Mouse (Mus musculus): ENCODE results near the gene Slc25a23. TPM values are rescaled to one million over a fixed set of nuclear protein-coding genes. Genes with fewer than 3 reads are reported as not detected.

The Slc25a23 gene
- polyA plus RNA-seq (2015; fragmentation: Nextera tagmentation; extraction: Ambion mirVana), result 43.1 and 45.0 TPM in 2 replicates

- Histone ChIP-seq H3K4me3 (peak within 1 kb of the TSS; percentile 94), H3K4me2 (peak within 1 kb of the TSS; percentile 72), H3K4me1 (replicated peaks) (peaks cover 32% of the 10 kb centered on the region), H3K27ac (replicated peaks) (peak within 1 kb of the TSS; percentile 91), H3K9ac (peak within 1 kb of the TSS; percentile 86), H3K27me3 (peaks cover 25% of the 10 kb centered on the region), H3K9me3 (no peaks in the 10 kb centered on the region), H3K36me3 (peaks cover 8% of the 10 kb centered on the region)
- WGBS, result under 1% methylated on average over 32 of the region's 45 CpGs
- ATAC-seq (ENCODE audit: low FRiP score, low read depth), result peak; percentile 77
These were observed at the start of gene Slc25a23 for GRCm38 (mm10) chr17:57059486-57059977. Slc25a23 (minus strand) TSS chr17:57059863.

- WGBS, result 70% methylated on average over 5 of the region's 5 CpGs
- Histone ChIP-seq H3K4me3 (no peak overlapping the region), H3K4me1 (replicated peaks) (peaks cover 14% of the 10 kb centered on the region), H3K4me2 (no peak overlapping the region), H3K36me3 (no peaks in the 10 kb centered on the region), H3K9ac (no peak overlapping the region), H3K27me3 (no peaks in the 10 kb centered on the region), H3K9me3 (no peaks in the 10 kb centered on the region), H3K27ac (replicated peaks) (no peak overlapping the region)
- ATAC-seq (ENCODE audit: low FRiP score, low read depth), result no peak
These were observed 49.1 kb upstream of the Slc25a23 start for GRCm38 (mm10) chr17:57108666-57109171.

- Histone ChIP-seq H3K9ac (no peak overlapping the region), H3K9me3 (no peaks in the 10 kb centered on the region), H3K4me2 (no peak overlapping the region), H3K27ac (replicated peaks) (no peak overlapping the region), H3K36me3 (no peaks in the 10 kb centered on the region), H3K27me3 (no peaks in the 10 kb centered on the region), H3K4me1 (replicated peaks) (peaks cover 14% of the 10 kb centered on the region), H3K4me3 (no peak overlapping the region)
- no peak for ATAC-seq (ENCODE audit: low FRiP score, low read depth)
- 84% methylated on average over 7 of the region's 7 CpGs for WGBS
These were observed 48.5 kb upstream of the Slc25a23 start for GRCm38 (mm10) chr17:57108040-57108665.

GRCm38 (mm10) chr17:57107064-57107463 is 47.4 kb upstream of the Slc25a23 start:
- H3K9ac ChIP-seq, result no peak overlapping the region
- WGBS, result 91% methylated on average over 5 of the region's 5 CpGs

GRCm38 (mm10) chr17:57106035-57106368 is 46.3 kb upstream of the Slc25a23 start:
- Histone ChIP-seq H3K27ac (replicated peaks) (no peak overlapping the region), H3K9ac (peak overlapping the region; percentile 81; the same call in 1 of the 2 replicates), H3K4me1 (replicated peaks) (peaks cover 14% of the 10 kb centered on the region), H3K36me3 (no peaks in the 10 kb centered on the region), H3K4me3 (peak overlapping the region; percentile 59), H3K27me3 (no peaks in the 10 kb centered on the region), H3K9me3 (no peaks in the 10 kb centered on the region), H3K4me2 (peak overlapping the region; percentile 96)
- WGBS, result 4% methylated on average over 9 of the region's 9 CpGs
- no peak; the same call in 1 of the 2 replicates for ATAC-seq (ENCODE audit: low FRiP score, low read depth)

More at GRCm38 (mm10) chr17:57107064-57107463, 47.4 kb upstream of the Slc25a23 start:
- Histone ChIP-seq H3K4me1 (replicated peaks) (peaks cover 14% of the 10 kb centered on the region), H3K36me3 (no peaks in the 10 kb centered on the region), H3K4me2 (no peak overlapping the region), H3K27me3 (no peaks in the 10 kb centered on the region), H3K9me3 (no peaks in the 10 kb centered on the region), H3K4me3 (no peak overlapping the region), H3K27ac (replicated peaks) (no peak overlapping the region)
- no peak for ATAC-seq (ENCODE audit: low FRiP score, low read depth)

- H3K9me3 ChIP-seq, result no peaks in the 10 kb centered on the region
- H3K27ac ChIP-seq (replicated peaks), result peak within 1 kb of the TSS; percentile 57
These were observed 45.7 kb upstream of the Slc25a23 start, which contains the start of gene Tnfsf9 for GRCm38 (mm10) chr17:57105181-57106034. Tnfsf9 (plus strand) TSS chr17:57105325.

GRCm38 (mm10) chr17:57104496-57104895 is 44.8 kb upstream of the Slc25a23 start:
- no peaks in the 10 kb centered on the region for H3K27me3 ChIP-seq
- peak overlapping the region; percentile 81 for H3K9ac ChIP-seq
- ATAC-seq (ENCODE audit: low FRiP score, low read depth), result no peak
- no peaks in the 10 kb centered on the region for H3K9me3 ChIP-seq
- peaks cover 14% of the 10 kb centered on the region for H3K4me1 ChIP-seq (replicated peaks)
- no peaks in the 10 kb centered on the region for H3K36me3 ChIP-seq
- peak overlapping the region; percentile 96 for H3K4me2 ChIP-seq
- H3K4me3 ChIP-seq, result peak overlapping the region; percentile 59
- no peak overlapping the region for H3K27ac ChIP-seq (replicated peaks)
- WGBS, result 47% methylated on average over 4 of the region's 4 CpGs

More at GRCm38 (mm10) chr17:57105181-57106034, 45.7 kb upstream of the Slc25a23 start, which contains the start of gene Tnfsf9:
- H3K27me3 ChIP-seq, result no peaks in the 10 kb centered on the region
- H3K4me2 ChIP-seq, result peak within 1 kb of the TSS; percentile 96
- peaks cover 14% of the 10 kb centered on the region for H3K4me1 ChIP-seq (replicated peaks)
- peak within 1 kb of the TSS; percentile 81 for H3K9ac ChIP-seq
- peak within 1 kb of the TSS; percentile 59 for H3K4me3 ChIP-seq
- H3K36me3 ChIP-seq, result no peaks in the 10 kb centered on the region
- WGBS, result under 1% methylated on average over 59 of the region's 61 CpGs
- peak; percentile 86 for ATAC-seq (ENCODE audit: low FRiP score, low read depth)

- 82% methylated on average over 2 of the region's 2 CpGs for WGBS
- ATAC-seq (ENCODE audit: low FRiP score, low read depth), result no peak
- H3K9ac ChIP-seq, result no peak overlapping the region
These were observed 42.6 kb upstream of the Slc25a23 start for GRCm38 (mm10) chr17:57102276-57102675.

GRCm38 (mm10) chr17:57099629-57100325 is 40.1 kb upstream of the Slc25a23 start:
- ATAC-seq (ENCODE audit: low FRiP score, low read depth), result no peak
- Histone ChIP-seq H3K4me2 (no peak overlapping the region), H3K4me3 (no peak overlapping the region), H3K9me3 (no peaks in the 10 kb centered on the region), H3K27ac (replicated peaks) (no peak overlapping the region), H3K4me1 (replicated peaks) (peaks cover 15% of the 10 kb centered on the region), H3K27me3 (peaks cover 10% of the 10 kb centered on the region; the same call in 1 of the 2 replicates), H3K9ac (no peak overlapping the region), H3K36me3 (no peaks in the 10 kb centered on the region)
- 8% methylated on average over 10 of the region's 10 CpGs for WGBS

More at GRCm38 (mm10) chr17:57102276-57102675, 42.6 kb upstream of the Slc25a23 start:
- H3K27ac ChIP-seq (replicated peaks), result no peak overlapping the region
- H3K36me3 ChIP-seq, result no peaks in the 10 kb centered on the region
- H3K4me3 ChIP-seq, result no peak overlapping the region
- H3K9me3 ChIP-seq, result no peaks in the 10 kb centered on the region
- peaks cover 14% of the 10 kb centered on the region for H3K4me1 ChIP-seq (replicated peaks)
- no peak overlapping the region for H3K4me2 ChIP-seq
- no peaks in the 10 kb centered on the region for H3K27me3 ChIP-seq

GRCm38 (mm10) chr17:57098321-57098720 is 38.7 kb upstream of the Slc25a23 start:
- no peak for ATAC-seq (ENCODE audit: low FRiP score, low read depth)
- Histone ChIP-seq H3K36me3 (no peaks in the 10 kb centered on the region), H3K27me3 (peaks cover 10% of the 10 kb centered on the region; the same call in 1 of the 2 replicates), H3K4me3 (no peak overlapping the region), H3K4me2 (no peak overlapping the region), H3K4me1 (replicated peaks) (peaks cover 9% of the 10 kb centered on the region), H3K9me3 (no peaks in the 10 kb centered on the region), H3K27ac (replicated peaks) (no peak overlapping the region), H3K9ac (no peak overlapping the region)
- WGBS, result 92% methylated on average over 5 of the region's 5 CpGs

- no peak overlapping the region for H3K9ac ChIP-seq
- no peak overlapping the region for H3K27ac ChIP-seq (replicated peaks)
- 2% methylated on average over 11 of the region's 11 CpGs for WGBS
- H3K36me3 ChIP-seq, result no peaks in the 10 kb centered on the region
- peak overlapping the region; percentile 19 for H3K4me3 ChIP-seq
- peak; percentile 81 for ATAC-seq (ENCODE audit: low FRiP score, low read depth)
- peak overlapping the region; percentile 52 for H3K4me2 ChIP-seq
- H3K27me3 ChIP-seq, result peaks cover 10% of the 10 kb centered on the region; the same call in 1 of the 2 replicates
- peaks cover 9% of the 10 kb centered on the region for H3K4me1 ChIP-seq (replicated peaks)
- H3K9me3 ChIP-seq, result no peaks in the 10 kb centered on the region
These were observed 36.9 kb upstream of the Slc25a23 start for GRCm38 (mm10) chr17:57096623-57096920.

Measured in hindbrain, embryonic 15.5 days (tissue).